Mouse (Mus musculus) kidney, postnatal 25 days (tissue): ENCODE measurements around the gene Slc6a11.
A peak's percentile ranks its signal among the peaks of the same experiment; 100 is the strongest.

Experiments
- DNase-seq, 2 experiments: peaks; one replicate each; pipeline ENCODE4 v3.0.0; 2021; ENCODE audit warnings: mixed read lengths in 2 of 2

Gene Slc6a11

GRCm38 (mm10) chr6:114131122-114131872, at the start of gene Slc6a11:
Slc6a11 (plus strand) TSS chr6:114131241.
- DNase-seq: no peak

DNA sequence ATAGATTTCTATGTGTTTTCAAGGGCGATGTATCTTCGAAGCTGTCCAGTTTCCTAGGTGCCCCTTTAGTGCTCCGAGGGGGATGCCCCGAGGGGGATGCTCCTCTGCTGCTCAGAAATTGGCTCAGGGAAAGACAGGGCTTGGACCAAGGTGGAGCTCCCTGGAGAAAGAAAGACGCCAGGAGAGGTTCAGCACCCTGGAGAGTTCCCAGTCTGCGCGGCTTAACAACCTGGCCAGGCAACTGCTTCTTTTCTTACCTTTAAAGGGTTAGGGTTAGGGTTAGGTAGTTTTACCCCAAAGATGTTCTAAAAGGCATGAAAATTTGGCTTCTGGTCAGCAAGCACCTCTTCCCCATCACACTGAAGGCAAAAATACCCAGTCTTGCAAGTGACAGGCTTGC, 43.9 kb upstream of the Slc6a11 start:
- peak in 1 of 2 experiments; percentile 58 for DNase-seq

DNA sequence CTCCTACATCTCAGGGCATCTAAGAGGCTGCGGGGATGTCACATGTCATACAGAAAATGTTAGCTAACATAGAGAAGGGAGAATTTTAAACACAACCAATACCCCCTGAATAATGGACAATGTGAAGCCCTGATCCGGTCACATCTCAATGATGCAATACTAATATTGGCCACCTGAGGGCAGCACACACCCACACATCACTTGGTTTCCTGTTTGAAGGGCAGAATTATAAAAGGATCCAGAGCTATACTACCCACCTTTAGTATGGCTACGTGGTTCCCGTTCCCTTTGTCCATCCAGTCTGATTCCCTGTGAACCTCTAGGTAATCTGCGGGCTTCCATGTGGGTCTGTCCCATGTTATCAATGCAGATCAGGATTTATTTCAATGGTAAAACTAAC, 41.4 kb upstream of the Slc6a11 start:
- peak in 1 of 2 experiments; percentile 79 for DNase-seq

- no peak for DNase-seq
These were observed 38.8 kb upstream of the Slc6a11 start for GRCm38 (mm10) chr6:114092216-114092615.

- no peak for DNase-seq
These were observed 36.8 kb upstream of the Slc6a11 start for GRCm38 (mm10) chr6:114094251-114094650.

DNA sequence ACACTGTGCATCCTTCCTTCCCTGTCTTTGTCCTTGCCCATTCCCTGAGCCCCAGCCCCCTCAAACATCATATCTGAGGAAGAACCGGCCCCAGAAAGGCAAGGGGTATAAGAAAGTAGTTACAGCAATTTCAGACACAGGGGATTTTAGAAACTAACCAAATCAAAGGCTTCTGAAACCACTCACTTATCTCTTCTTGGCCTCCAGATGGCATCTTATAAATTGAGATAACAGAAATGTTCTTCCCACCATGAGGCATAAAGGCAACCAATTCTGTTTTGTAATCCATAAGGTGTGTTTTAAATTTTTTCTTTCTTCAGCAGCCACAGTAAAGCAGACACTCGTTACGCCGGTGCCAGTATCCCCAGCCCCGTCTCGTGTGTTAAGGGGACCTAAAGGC, 34.5 kb upstream of the Slc6a11 start:
- DNase-seq: no peak

- no peak for DNase-seq
These were observed 29.1 kb upstream of the Slc6a11 start for GRCm38 (mm10) chr6:114101923-114102322.

DNA sequence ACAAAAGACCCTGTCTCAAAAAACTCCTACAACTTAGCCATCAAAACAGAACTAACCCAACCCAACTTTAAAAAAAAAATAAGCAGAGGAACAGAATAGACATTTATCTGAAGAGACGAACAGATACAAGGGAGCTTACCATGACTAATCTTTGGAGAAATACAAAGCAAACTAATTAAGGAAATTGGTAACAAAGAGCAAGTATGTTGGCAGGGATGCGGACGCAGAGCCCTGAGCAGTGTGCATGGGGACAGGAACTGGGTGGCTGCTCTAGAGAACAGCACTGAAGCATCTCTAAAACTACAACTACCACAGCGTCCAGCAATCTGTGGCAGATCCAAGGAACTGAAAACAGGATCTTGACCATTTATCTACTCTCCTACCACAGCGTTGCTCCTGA, 11.5 kb upstream of the Slc6a11 start:
- no peak for DNase-seq

GRCm38 (mm10) chr6:114125530-114125929, 5.5 kb upstream of the Slc6a11 start:
- DNase-seq: no peak

GRCm38 (mm10) chr6:114132472-114132871, 1.4 kb downstream of the Slc6a11 start:
- DNase-seq: no peak

- no peak for DNase-seq
These were observed 1.9 kb downstream of the Slc6a11 start for GRCm38 (mm10) chr6:114132916-114133315.

- DNase-seq: no peak
These were observed 7.9 kb downstream of the Slc6a11 start for GRCm38 (mm10) chr6:114138970-114139369.

- no peak for DNase-seq
These were observed 10.4 kb downstream of the Slc6a11 start for GRCm38 (mm10) chr6:114141481-114141880.

DNA sequence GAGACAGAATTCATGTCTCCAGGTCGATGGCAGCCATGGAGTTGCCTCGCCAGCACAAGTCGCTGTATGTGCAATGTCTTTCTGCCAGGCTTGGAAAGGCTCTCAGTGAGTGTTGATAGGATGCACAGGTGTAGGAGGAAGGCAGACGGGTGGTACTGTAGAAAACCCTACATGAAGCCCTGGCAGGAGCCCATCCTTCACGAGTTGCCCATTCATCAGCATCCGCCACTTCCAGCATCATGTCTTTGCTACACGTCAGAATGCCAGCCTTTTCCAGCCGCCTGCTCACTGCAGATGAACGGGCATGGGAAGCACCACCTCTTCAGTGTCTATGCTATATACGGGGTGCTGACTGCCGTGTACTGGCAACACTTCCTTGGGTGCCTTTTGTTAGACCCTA, 11.4 kb downstream of the Slc6a11 start:
- no peak for DNase-seq

DNA sequence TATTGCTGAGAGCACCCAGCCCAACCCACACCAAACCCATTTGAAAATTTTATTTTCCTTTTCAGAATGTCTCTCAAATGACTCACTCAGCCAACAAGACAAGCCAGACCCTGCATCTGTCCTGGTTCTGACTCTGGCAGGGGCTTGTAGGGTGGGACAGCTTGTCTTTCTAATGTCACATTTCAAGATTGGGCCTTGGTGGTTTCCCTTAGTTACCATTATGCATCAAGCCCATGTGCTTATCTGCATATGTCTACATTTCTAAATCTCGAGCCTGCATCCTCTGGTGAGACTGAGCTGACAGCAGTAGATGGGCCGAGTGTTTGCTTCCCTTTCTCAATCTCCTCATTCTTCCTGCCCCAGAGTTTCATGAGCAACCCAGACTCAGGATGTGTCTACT, 12.5 kb downstream of the Slc6a11 start:
- no peak for DNase-seq

GRCm38 (mm10) chr6:114144447-114145105, 13.5 kb downstream of the Slc6a11 start:
- DNase-seq: no peak

DNA sequence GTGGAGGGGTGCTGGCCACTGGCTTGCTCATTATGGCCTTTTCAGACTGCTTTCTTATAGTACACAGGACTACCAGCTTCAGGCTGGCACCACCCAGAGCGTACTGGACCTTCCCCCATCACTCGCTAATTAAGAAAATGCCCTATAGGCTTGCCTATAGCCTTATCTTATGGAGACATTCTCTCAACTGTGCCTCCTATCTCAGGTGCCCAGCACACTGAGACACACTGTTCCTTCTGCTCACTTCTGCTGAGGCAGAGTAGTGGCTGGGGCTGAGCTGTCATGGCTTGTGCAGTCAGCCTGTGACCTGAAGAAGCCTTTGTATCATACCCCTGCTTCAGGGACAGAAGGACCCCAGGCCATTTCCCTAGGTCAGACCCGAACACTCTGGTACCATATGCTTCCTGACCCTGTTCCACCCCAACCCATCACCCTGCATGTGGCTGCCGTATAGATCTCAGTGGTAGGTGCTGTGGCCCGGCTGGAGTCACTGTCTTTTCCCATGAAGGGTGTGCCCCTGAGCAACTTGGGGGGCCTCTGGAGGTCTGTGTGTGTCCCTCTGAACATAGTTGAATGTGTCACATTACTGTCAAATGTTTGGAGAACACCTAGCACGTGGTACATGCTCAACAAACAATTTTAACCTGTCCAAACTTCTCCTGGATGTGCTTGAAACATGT, 14.7 kb downstream of the Slc6a11 start:
- no peak for DNase-seq

DNA sequence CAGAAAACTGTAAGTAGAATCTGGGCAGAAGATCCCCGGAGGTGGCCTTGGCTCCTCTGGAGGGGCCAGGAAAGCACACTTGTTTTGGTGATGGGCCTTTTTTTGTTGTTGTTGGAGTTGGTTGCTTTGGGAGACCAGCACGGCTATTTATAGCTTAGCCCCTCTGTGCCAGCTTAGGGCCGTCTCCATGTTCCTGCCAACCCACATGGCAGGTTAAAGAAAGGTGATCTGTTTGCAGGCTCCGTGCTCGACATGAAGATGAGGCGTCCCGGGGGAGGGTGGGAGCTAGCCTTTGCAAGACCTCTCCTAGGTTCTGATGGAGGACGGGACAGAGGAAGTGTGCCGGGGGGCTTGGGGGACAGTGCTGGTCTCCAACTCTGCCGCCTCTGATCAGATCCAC, 24.7 kb downstream of the Slc6a11 start:
- no peak for DNase-seq

DNA sequence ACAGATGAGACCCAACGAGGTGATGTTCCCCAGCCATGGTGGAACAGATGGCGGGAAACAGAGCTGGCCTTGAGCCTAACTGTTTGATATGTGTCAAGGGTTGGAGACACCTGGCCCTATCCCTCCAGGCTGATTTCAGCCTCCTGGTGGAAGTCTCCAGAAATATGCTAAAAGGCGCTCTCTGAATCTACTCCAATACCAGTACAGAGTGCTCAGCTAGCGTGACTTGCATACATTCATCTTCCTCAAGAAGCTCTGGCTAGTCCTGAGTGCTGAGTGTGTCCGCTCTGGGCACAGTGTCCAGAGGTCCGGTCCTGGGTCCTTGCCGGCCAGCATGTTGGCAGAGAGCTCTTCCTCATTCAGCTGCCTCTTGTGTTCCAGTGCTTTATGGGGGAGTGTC, 27.8 kb downstream of the Slc6a11 start:
- DNase-seq: no peak

- DNase-seq: no peak
These were observed 29.7 kb downstream of the Slc6a11 start for GRCm38 (mm10) chr6:114160732-114161131.

GRCm38 (mm10) chr6:114174052-114174397, 43.0 kb downstream of the Slc6a11 start:
- no peak for DNase-seq

DNA sequence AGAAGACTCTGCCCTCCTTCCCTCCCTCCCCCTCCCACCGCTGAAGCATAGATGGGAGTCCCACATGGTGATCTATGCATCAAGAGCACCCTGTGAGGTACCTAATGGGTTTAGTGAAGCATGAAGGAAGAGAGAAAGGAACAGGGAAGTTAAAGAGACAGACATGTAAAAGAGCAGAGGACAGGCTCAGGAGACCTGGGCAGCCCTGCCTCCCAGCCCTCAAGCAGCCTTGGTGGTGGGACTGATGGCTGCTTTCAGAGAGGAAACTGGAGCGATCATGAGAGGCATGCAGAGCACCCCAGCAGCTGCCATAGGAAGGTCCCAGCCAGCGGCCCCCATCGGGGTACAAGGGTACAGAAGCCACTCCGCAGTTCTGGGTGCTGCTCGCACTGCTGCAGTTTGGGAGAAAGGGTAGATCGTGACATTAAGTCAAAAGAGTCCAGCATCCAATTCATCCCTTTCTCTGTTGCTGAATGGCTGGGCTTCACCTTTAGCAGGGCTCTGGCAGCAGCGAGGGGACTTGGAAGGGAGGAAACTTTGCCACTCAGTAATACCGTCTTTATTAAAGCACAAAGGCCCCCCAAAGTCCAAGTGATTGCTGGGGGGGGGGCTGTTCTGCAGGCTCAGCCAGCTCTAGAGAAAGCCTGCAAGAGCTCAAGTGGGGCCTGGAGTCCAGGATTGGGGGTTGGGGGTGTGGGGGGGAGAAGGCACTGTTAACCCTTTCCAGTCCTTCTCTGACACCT, 43.5 kb downstream of the Slc6a11 start:
- no peak for DNase-seq

DNA sequence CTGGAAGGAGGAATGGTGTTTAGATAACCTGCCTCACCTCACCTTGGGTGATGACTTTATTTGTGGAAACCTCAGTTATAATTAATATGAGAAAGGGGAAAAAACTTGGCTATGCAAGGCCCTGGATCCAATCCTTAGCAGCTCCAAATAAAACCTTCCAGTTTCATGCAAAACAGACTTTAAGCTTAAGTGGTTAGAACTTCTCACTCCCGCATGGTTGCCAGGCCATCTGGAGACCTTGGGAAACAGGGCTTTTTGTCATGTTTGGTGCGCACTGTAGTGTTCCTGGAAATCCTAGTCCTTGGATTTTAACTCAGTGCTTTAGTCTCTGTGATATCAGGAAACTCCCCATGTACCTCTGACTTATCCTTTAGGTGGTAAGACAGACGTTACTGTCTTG, 47.1 kb downstream of the Slc6a11 start:
- no peak for DNase-seq
